Mouse (Mus musculus): ENCODE data around the gene Tert. TPM values are rescaled to one million over a fixed set of nuclear protein-coding genes. Genes with fewer than 3 reads are reported as not detected.

Tert gene
- polyA plus RNA-seq, 1 experiment: 3.5 TPM

- Histone ChIP-seq H3K4me3 (ENCODE audit: low read depth, low read length) (no peak overlapping the region), H3K36me3 (ENCODE audit: control insufficient read depth, insufficient read depth, low read length) (0 out of 2 replicates have a peak, but pooled peaks cover under 1% of the 10 kb centered on the region), H3K27me3 (ENCODE audit: control insufficient read depth, insufficient read depth, low read length) (no peaks in the 10 kb centered on the region), H3K4me1 (ENCODE audit: control insufficient read depth, insufficient read depth, insufficient read length, low read length) (peaks cover under 1% of the 10 kb centered on the region; the same call in 1 of the 2 replicates), H3K27ac (ENCODE audit: insufficient read depth, low read depth, low read length) (no peak overlapping the region)
- WGBS: 69% methylated on average over 7 of the region's 7 CpGs
- TF ChIP-seq CTCF (IDR thresholded peaks at IDR 0.05; ENCODE audit: extremely low read depth, insufficient read length, insufficient replicate concordance, low read depth, low read length): no peak
- TF ChIP-seq POLR2A (IDR thresholded peaks at IDR 0.05; ENCODE audit: low read depth, low read length): no peak
Measured at GRCm38 (mm10) chr13:73675161-73675560, 48.5 kb downstream of the Tert start.

DNA sequence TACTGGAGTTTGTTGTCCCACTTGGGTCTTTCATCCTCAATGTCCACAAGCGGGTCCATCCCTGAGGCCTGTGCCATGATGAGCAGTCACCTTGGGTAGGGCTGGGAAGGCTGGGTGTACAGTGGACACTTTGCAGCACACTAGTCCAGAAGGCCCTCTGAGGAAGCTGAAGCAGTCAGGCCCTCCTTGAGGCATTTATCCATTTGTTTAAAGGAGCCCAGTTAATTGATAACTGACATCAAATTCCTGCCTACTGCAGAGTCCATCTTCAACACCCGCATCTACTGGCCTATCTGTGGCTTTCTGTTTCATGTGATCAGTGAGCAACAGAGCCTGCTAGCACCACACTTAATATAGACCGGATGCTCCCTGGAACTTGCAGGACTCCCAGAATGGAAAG is 51.1 kb downstream of the Tert start, which contains the start of gene Slc6a18:
TSS of gene Slc6a18 (minus strand) at position 171 of the 400 bp plus-strand sequence.
- WGBS: 79% methylated on average over 3 of the region's 3 CpGs
- no peak within 1 kb of the TSS for H3K27ac ChIP-seq (ENCODE audit: insufficient read depth, low read depth, low read length)

GRCm38 (mm10) chr13:73679311-73679710 is 52.6 kb downstream of the Tert start:
- Histone ChIP-seq H3K4me1 (ENCODE audit: control insufficient read depth, insufficient read depth, insufficient read length, low read length) (peaks cover 6% of the 10 kb centered on the region; the same call in 1 of the 2 replicates), H3K27ac (ENCODE audit: insufficient read depth, low read depth, low read length) (no peak overlapping the region), H3K4me3 (ENCODE audit: low read depth, low read length) (no peak overlapping the region), H3K36me3 (ENCODE audit: control insufficient read depth, insufficient read depth, low read length) (peaks cover 33% of the 10 kb centered on the region), H3K27me3 (ENCODE audit: control insufficient read depth, insufficient read depth, low read length) (no peaks in the 10 kb centered on the region)
- TF ChIP-seq CTCF (IDR thresholded peaks at IDR 0.05; ENCODE audit: extremely low read depth, insufficient read length, insufficient replicate concordance, low read depth, low read length) (no peak), POLR2A (IDR thresholded peaks at IDR 0.05; ENCODE audit: low read depth, low read length) (no peak)
- 80% methylated on average over 2 of the region's 2 CpGs for WGBS

More for the DNA sequence above, 51.1 kb downstream of the Tert start, which contains the start of gene Slc6a18:
- H3K4me3 ChIP-seq (ENCODE audit: low read depth, low read length): no peak within 1 kb of the TSS
- H3K27me3 ChIP-seq (ENCODE audit: control insufficient read depth, insufficient read depth, low read length): no peaks in the 10 kb centered on the region
- peaks cover 20% of the 10 kb centered on the region for H3K36me3 ChIP-seq (ENCODE audit: control insufficient read depth, insufficient read depth, low read length)
- TF ChIP-seq POLR2A (IDR thresholded peaks at IDR 0.05; ENCODE audit: low read depth, low read length) (no peak), CTCF (IDR thresholded peaks at IDR 0.05; ENCODE audit: extremely low read depth, insufficient read length, insufficient replicate concordance, low read depth, low read length) (no peak)
- peaks cover 6% of the 10 kb centered on the region; the same call in 1 of the 2 replicates for H3K4me1 ChIP-seq (ENCODE audit: control insufficient read depth, insufficient read depth, insufficient read length, low read length)

DNA sequence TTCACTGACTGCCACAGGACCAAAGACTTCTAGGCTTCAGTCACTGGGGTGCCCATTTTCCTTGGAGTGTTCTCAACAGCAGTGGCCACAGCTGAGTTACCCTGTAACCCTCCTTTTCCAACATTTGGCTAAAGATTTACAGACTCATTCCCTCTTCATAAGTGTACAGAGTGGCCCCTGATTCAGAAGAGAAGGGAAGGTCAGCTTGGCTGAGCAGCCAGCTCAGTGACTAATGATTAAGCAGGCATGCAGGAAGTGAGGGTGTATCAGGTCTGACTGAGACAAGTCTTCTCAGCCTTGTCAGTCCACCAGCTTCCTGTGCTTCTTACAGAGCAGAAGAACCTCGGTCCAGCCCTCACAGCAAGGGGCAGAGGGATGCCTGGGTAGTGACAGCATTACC is 53.7 kb downstream of the Tert start:
- Histone ChIP-seq H3K36me3 (ENCODE audit: control insufficient read depth, insufficient read depth, low read length) (peaks cover 41% of the 10 kb centered on the region), H3K4me1 (ENCODE audit: control insufficient read depth, insufficient read depth, insufficient read length, low read length) (peaks cover 6% of the 10 kb centered on the region; the same call in 1 of the 2 replicates), H3K4me3 (ENCODE audit: low read depth, low read length) (no peak overlapping the region), H3K27me3 (ENCODE audit: control insufficient read depth, insufficient read depth, low read length) (no peaks in the 10 kb centered on the region), H3K27ac (ENCODE audit: insufficient read depth, low read depth, low read length) (0 out of 2 replicates have a peak overlapping the region, but pooled peaks have one; percentile 10)
- WGBS: 14% methylated on average over 1 of the region's 1 CpGs
- TF ChIP-seq CTCF (IDR thresholded peaks at IDR 0.05; ENCODE audit: extremely low read depth, insufficient read length, insufficient replicate concordance, low read depth, low read length) (no peak), POLR2A (IDR thresholded peaks at IDR 0.05; ENCODE audit: low read depth, low read length) (no peak)

- 86% methylated on average over 2 of the region's 2 CpGs for WGBS
- Histone ChIP-seq H3K4me1 (ENCODE audit: control insufficient read depth, insufficient read depth, insufficient read length, low read length) (peaks cover 6% of the 10 kb centered on the region; the same call in 1 of the 2 replicates), H3K4me3 (ENCODE audit: low read depth, low read length) (no peak overlapping the region), H3K27ac (ENCODE audit: insufficient read depth, low read depth, low read length) (no peak overlapping the region), H3K27me3 (ENCODE audit: control insufficient read depth, insufficient read depth, low read length) (no peaks in the 10 kb centered on the region), H3K36me3 (ENCODE audit: control insufficient read depth, insufficient read depth, low read length) (peaks cover 56% of the 10 kb centered on the region)
- TF ChIP-seq CTCF (IDR thresholded peaks at IDR 0.05; ENCODE audit: extremely low read depth, insufficient read length, insufficient replicate concordance, low read depth, low read length) (no peak), POLR2A (IDR thresholded peaks at IDR 0.05; ENCODE audit: low read depth, low read length) (no peak)
Measured at GRCm38 (mm10) chr13:73682226-73682625, 55.5 kb downstream of the Tert start.

DNA sequence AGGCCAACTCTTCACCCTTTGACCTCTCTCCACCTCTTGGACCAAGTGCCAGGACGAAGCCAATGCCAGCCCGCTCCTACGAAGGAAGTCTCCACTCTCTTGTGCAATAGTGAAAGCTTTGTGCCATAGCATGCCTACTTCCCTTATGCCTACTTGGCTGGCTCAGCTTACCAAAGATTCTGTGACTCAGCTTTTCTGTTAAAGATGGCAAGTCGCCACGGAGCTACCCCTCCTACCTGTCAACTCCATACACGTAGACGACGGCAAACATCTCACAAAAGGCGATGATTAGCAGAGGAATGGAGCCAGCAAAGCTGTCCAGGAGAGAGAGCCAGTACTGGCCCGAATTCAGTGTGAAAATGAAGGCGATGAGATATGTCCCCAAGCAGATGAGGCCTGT is 57.0 kb downstream of the Tert start:
- Histone ChIP-seq H3K4me1 (ENCODE audit: control insufficient read depth, insufficient read depth, insufficient read length, low read length) (peaks cover 6% of the 10 kb centered on the region; the same call in 1 of the 2 replicates), H3K4me3 (ENCODE audit: low read depth, low read length) (no peak overlapping the region), H3K27me3 (ENCODE audit: control insufficient read depth, insufficient read depth, low read length) (no peaks in the 10 kb centered on the region), H3K36me3 (ENCODE audit: control insufficient read depth, insufficient read depth, low read length) (peaks cover 70% of the 10 kb centered on the region), H3K27ac (ENCODE audit: insufficient read depth, low read depth, low read length) (no peak overlapping the region)
- TF ChIP-seq CTCF (IDR thresholded peaks at IDR 0.05; ENCODE audit: extremely low read depth, insufficient read length, insufficient replicate concordance, low read depth, low read length) (no peak), POLR2A (IDR thresholded peaks at IDR 0.05; ENCODE audit: low read depth, low read length) (no peak)
- 79% methylated on average over 11 of the region's 11 CpGs for WGBS

- peaks cover 6% of the 10 kb centered on the region; the same call in 1 of the 2 replicates for H3K4me1 ChIP-seq (ENCODE audit: control insufficient read depth, insufficient read depth, insufficient read length, low read length)
- WGBS: 63% methylated on average over 1 of the region's 1 CpGs
- TF ChIP-seq POLR2A (IDR thresholded peaks at IDR 0.05; ENCODE audit: low read depth, low read length) (no peak), CTCF (IDR thresholded peaks at IDR 0.05; ENCODE audit: extremely low read depth, insufficient read length, insufficient replicate concordance, low read depth, low read length) (no peak)
Measured at GRCm38 (mm10) chr13:73684412-73684811, 57.7 kb downstream of the Tert start.

More at GRCm38 (mm10) chr13:73684412-73684811, 57.7 kb downstream of the Tert start:
- H3K27me3 ChIP-seq (ENCODE audit: control insufficient read depth, insufficient read depth, low read length): no peaks in the 10 kb centered on the region
- peaks cover 77% of the 10 kb centered on the region for H3K36me3 ChIP-seq (ENCODE audit: control insufficient read depth, insufficient read depth, low read length)
- no peak overlapping the region for H3K4me3 ChIP-seq (ENCODE audit: low read depth, low read length)
- no peak overlapping the region for H3K27ac ChIP-seq (ENCODE audit: insufficient read depth, low read depth, low read length)
